Mouse (Mus musculus): ENCODE results near the gene Mettl7a1. TPM values are rescaled to one million over a fixed set of nuclear protein-coding genes. Genes with fewer than 3 reads are reported as not detected.
"Not testable (repeated sequence)": the region's sequence is repeated elsewhere in the genome, so short reads cannot be mapped to it uniquely, and the experiment has no call there.

Mettl7a1 gene
- polyA plus RNA-seq, 1 experiment, result 18.9 TPM

DNA sequence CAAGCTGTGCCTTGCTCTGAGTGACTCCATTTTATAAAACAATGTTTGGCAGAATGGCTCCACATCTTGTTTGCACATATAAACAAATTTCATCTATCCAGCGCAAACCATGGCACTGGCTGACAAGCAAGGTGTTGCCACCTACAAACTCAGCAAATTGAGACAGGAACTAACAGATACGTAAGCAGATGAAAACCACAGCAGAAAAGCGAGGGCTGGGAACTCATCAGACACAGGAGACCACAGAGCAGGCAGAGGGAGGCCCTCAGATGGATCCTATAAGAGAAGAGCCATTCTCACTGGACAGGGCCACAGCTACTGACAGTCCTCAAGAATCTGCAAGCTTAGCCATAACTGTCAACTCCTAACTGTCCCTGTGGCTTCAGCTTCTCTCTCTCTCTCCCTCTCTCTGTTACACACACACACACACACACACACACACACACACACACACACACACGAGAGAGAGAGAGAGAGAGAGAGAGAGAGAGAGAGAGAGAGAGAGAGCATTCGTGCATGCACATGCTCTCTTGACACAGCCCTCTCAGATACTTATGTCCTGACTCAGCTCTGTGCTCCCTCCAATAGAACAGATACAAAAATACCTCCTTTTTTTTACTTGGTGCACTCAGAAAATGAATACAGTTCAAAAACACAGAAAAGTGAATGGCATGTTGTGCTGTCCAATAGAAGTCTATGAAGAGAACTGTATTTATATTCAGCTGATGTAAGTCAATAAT is 38.2 kb upstream of the Mettl7a1 start:
- DNase-seq, result no peak
- TF ChIP-seq POLR2A (IDR thresholded peaks at IDR 0.05; ENCODE audit: control insufficient read depth, extremely low read depth, insufficient read depth, low read length, poor library complexity), result no peak
- no peak for TF ChIP-seq CTCF (IDR thresholded peaks at IDR 0.05; ENCODE audit: borderline replicate concordance, control insufficient read depth, extremely low read depth, insufficient read depth, low read length, poor library complexity)
- WGBS, result 43% methylated on average over 5 of the region's 5 CpGs
- Histone ChIP-seq H3K4me3 (ENCODE audit: control insufficient read depth, insufficient read depth, low read length) (no peak overlapping the region), H3K36me3 (ENCODE audit: control insufficient read depth, insufficient read depth, low read length) (peaks cover 7% of the 10 kb centered on the region), H3K4me1 (replicated peaks; ENCODE audit: control insufficient read depth, insufficient read depth, low read length) (no peaks in the 10 kb centered on the region), H3K27me3 (ENCODE audit: control insufficient read depth, insufficient read depth, low read length) (no peaks in the 10 kb centered on the region), H3K27ac (ENCODE audit: control insufficient read depth, insufficient read depth, low read length) (no peak overlapping the region)

DNA sequence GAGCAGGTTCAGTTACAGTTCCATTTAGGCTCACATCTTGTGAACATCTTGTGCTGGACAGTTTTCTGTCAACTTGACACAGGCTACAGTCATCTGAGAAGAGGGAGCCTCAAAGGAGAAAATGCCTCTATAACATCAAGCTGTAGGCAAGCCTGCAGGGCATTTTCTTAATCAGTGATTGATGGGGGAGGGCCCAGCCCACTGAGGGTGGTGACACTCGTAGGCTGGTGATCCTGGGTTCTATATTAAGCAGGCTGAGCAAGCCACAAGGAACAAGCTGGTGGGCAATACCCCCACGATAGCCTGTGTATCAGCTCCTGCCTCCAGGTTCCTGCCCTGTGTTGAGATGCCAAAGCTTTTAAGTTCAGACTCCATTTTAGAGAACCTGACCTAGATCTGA is 35.0 kb upstream of the Mettl7a1 start:
- H3K4me3 ChIP-seq (ENCODE audit: control insufficient read depth, insufficient read depth, low read length), result no peak overlapping the region
- WGBS, result 93% methylated on average over 2 of the region's 2 CpGs
- DNase-seq, result no peak
- TF ChIP-seq POLR2A (IDR thresholded peaks at IDR 0.05; ENCODE audit: control insufficient read depth, extremely low read depth, insufficient read depth, low read length, poor library complexity), result no peak
- no peak for TF ChIP-seq CTCF (IDR thresholded peaks at IDR 0.05; ENCODE audit: borderline replicate concordance, control insufficient read depth, extremely low read depth, insufficient read depth, low read length, poor library complexity)
- no peaks in the 10 kb centered on the region for H3K36me3 ChIP-seq (ENCODE audit: control insufficient read depth, insufficient read depth, low read length)
- H3K27me3 ChIP-seq (ENCODE audit: control insufficient read depth, insufficient read depth, low read length), result no peaks in the 10 kb centered on the region
- H3K4me1 ChIP-seq (replicated peaks; ENCODE audit: control insufficient read depth, insufficient read depth, low read length), result no peaks in the 10 kb centered on the region
- H3K27ac ChIP-seq (ENCODE audit: control insufficient read depth, insufficient read depth, low read length), result no peak overlapping the region

DNA sequence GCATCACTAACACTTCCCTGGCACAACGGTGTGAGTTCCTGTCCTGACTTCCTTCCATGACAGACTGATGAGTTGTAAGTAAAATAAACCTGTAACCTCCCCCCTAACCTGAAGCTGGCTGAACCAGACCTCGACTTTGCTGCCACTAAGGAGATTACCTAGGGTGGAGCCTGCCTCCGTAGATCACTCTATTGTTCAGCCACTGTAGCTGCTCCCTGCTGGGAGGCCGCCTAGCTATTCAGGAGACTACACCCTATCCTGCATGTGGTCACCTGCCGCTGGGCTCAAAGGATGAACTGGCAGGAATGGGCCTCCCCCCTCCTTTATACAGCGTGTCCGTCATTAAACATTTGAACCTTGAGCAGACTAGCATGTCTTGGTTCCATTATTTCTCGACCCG is 34.2 kb upstream of the Mettl7a1 start:
- no peak for TF ChIP-seq CTCF (IDR thresholded peaks at IDR 0.05; ENCODE audit: borderline replicate concordance, control insufficient read depth, extremely low read depth, insufficient read depth, low read length, poor library complexity)
- TF ChIP-seq POLR2A (IDR thresholded peaks at IDR 0.05; ENCODE audit: control insufficient read depth, extremely low read depth, insufficient read depth, low read length, poor library complexity), result no peak
- Histone ChIP-seq H3K27me3 (ENCODE audit: control insufficient read depth, insufficient read depth, low read length) (no peaks in the 10 kb centered on the region), H3K36me3 (ENCODE audit: control insufficient read depth, insufficient read depth, low read length) (no peaks in the 10 kb centered on the region), H3K4me3 (ENCODE audit: control insufficient read depth, insufficient read depth, low read length) (no peak overlapping the region), H3K27ac (ENCODE audit: control insufficient read depth, insufficient read depth, low read length) (no peak overlapping the region), H3K4me1 (replicated peaks; ENCODE audit: control insufficient read depth, insufficient read depth, low read length) (no peaks in the 10 kb centered on the region)
- WGBS, result 73% methylated on average over 9 of the region's 9 CpGs
- DNase-seq, result no peak

DNA sequence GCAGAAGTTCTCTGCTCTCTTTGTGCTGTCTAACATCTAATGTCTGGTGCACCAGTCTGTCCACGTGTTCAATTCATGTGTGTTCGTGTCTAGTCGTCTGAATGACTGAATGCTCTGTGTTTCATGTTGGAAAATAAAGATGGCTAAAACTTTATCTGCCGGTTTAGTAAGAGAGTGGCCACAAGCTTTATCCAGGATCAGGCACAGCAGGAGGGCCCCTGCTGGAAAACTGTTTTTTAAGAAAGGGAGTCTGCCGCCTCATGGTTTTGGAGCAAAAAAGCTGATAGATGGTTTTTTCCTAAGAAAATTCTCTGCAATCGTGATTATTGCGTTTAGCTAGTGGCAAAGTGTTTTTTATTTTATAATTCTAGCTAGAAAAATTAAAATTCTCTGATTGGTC is 33.3 kb upstream of the Mettl7a1 start:
- H3K27ac ChIP-seq (ENCODE audit: control insufficient read depth, insufficient read depth, low read length); H3K4me3 ChIP-seq (ENCODE audit: control insufficient read depth, insufficient read depth, low read length); H3K4me1 ChIP-seq (replicated peaks; ENCODE audit: control insufficient read depth, insufficient read depth, low read length); DNase-seq; H3K27me3 ChIP-seq (ENCODE audit: control insufficient read depth, insufficient read depth, low read length); H3K36me3 ChIP-seq (ENCODE audit: control insufficient read depth, insufficient read depth, low read length): not testable (repeated sequence)
- 85% methylated on average over 7 of the region's 7 CpGs for WGBS

- no peaks in the 10 kb centered on the region for H3K4me1 ChIP-seq (replicated peaks; ENCODE audit: control insufficient read depth, insufficient read depth, low read length)
- H3K36me3 ChIP-seq (ENCODE audit: control insufficient read depth, insufficient read depth, low read length), result no peaks in the 10 kb centered on the region
- TF ChIP-seq POLR2A (IDR thresholded peaks at IDR 0.05; ENCODE audit: control insufficient read depth, extremely low read depth, insufficient read depth, low read length, poor library complexity), result no peak
- no peak for TF ChIP-seq CTCF (IDR thresholded peaks at IDR 0.05; ENCODE audit: borderline replicate concordance, control insufficient read depth, extremely low read depth, insufficient read depth, low read length, poor library complexity)
- no peak overlapping the region for H3K27ac ChIP-seq (ENCODE audit: control insufficient read depth, insufficient read depth, low read length)
- H3K27me3 ChIP-seq (ENCODE audit: control insufficient read depth, insufficient read depth, low read length), result no peaks in the 10 kb centered on the region
- WGBS, result 91% methylated on average over 14 of the region's 14 CpGs
- no peak overlapping the region for H3K4me3 ChIP-seq (ENCODE audit: control insufficient read depth, insufficient read depth, low read length)
- DNase-seq, result no peak
These were observed 32.5 kb upstream of the Mettl7a1 start for GRCm38 (mm10) chr15:100271411-100271810.

- H3K4me3 ChIP-seq (ENCODE audit: control insufficient read depth, insufficient read depth, low read length); H3K27me3 ChIP-seq (ENCODE audit: control insufficient read depth, insufficient read depth, low read length); DNase-seq; H3K27ac ChIP-seq (ENCODE audit: control insufficient read depth, insufficient read depth, low read length); H3K4me1 ChIP-seq (replicated peaks; ENCODE audit: control insufficient read depth, insufficient read depth, low read length); H3K36me3 ChIP-seq (ENCODE audit: control insufficient read depth, insufficient read depth, low read length): not testable (repeated sequence)
- 95% methylated on average over 4 of the region's 4 CpGs for WGBS
These were observed 30.1 kb upstream of the Mettl7a1 start for GRCm38 (mm10) chr15:100273791-100274308.
